Mouse (Mus musculus) common myeloid progenitor, adult 5-6 weeks (primary cell): ENCODE results near the gene Noct. TPM values are rescaled to one million over a fixed set of nuclear protein-coding genes. Genes with fewer than 3 reads are reported as not detected.
A peak's percentile ranks its signal among the peaks of the same experiment; 100 is the strongest.

Experiments
- ATAC-seq: replicated peaks from 2 replicates; pipeline ENCODE4 v1.8.0; 2016; ENCODE audit warnings: low read depth, mild to moderate bottlenecking, moderate TSS enrichment, inconsistent platforms; ENCODE audit not compliant: poor library complexity, severe bottlenecking
- total RNA-seq: library from RNA; stranded (forward); fragments of 200-1000, 187-1606 nt; gene quantifications from 2 replicates; pipeline ENCODE4 v1.2.3, GENCODE M21; 2017

Gene Noct
- total RNA-seq, 1 experiment from 2014 or later = 5.5 TPM

DNA sequence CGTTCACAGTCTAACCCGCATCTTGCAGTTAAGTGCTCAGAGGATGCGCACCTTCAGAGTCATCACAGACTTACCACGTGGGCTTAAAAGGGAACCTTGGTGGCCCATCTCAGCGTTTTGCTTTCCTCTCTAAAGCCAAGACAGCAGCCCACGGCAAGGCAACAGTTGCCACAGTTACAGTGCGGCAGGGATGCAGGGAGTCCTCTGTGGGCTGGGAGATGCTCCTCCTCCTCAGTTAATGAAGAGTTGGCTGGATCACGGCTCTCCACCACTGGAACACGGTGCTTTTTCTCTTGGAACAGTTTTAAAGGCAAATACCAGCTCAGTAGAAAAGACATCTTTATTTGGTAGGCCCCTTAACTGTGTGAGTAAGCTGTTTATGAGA, 4.6 kb downstream of the Noct start:
- no peak for ATAC-seq

DNA sequence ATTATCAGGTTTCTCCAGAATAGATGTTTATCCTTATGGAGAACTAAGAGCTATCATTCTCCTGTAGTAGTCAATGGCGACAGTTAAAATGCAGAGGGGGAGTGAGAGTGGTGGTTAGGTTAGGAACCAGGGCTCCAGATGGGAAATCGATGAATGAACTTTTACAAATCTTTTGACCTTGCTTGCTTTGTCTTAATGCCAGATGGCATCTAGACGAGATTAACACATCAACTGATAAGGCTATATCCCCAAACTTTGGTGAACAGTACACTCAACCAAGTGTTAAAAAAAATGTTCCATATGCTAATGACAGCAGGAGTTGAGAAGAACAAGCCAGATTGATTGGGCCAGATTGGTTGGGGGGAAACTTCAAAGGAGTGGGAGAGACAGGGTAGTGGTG, 5.0 kb downstream of the Noct start:
- ATAC-seq = no peak

DNA sequence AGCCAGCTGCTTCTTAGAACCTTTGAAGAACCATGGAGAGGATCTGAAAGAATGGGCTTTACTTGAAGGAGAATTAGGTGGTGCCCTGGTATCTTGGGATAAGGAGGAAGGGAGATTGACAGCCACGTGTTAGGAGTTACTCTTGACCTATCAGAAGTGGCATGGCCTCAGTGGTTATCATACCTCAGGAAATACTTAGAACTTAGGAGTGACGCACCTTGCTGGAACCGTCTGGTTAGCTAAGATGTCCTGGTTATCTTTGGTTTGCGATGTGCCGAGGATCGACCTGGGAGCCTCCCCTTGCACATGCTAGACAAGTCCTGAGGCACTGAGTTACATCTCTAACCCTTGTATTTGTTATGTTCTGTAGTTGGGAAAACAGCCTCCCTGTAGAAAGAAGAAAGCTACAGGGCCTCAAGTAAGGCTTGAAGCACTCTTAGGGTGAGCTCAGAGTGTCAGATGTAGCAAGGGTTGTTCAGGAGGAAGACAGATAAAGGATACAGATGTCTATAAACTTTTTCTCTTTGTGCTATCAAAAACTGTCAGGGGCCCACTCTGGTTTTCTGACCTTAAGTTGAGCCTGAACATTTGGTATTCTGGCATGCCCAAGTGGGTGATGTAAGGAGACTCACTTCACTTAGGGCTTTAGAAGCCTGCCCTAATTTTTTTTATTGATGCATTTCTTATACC, 6.0 kb downstream of the Noct start:
- ATAC-seq = no peak; the same call in 1 of the 2 replicates

DNA sequence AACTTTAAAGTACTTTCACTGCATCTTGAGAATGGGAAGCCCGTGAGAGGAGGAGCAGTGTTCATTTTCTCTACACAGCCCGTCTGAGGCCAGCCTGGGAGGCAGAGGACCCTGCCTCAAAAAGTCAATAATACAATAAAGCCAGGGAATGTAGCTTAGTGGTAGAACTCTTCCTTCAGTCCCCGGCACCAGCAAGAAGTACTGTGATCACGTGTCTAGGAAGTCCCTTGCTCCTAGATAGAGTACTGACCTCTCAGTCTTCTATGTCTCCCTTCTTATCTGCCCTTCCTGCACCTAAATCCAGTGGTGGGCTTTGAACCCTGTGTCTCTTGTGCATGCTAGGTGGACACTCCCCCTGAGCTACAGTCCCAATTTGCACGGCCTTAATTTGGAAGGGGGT, 6.6 kb downstream of the Noct start:
- ATAC-seq = no peak

DNA sequence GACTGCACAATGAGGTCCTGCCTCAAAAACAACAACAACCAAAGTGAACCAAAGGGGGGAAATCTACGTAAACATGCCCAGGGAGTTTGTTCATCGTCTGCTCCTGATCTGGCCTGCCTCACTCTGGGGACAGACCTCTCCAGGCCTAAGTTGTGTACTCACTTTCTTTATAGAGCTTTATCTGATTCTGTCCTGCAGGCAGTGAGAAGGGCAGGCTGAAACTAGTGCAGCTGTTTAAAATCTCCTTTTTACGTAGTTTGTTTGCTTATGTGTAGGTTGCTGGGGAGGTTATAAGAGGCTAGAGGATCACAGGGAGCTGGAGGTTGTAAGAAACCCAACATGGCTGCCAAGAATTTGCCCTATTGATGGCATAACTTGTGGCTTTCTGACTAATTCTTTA, 7.3 kb downstream of the Noct start:
- no peak for ATAC-seq

DNA sequence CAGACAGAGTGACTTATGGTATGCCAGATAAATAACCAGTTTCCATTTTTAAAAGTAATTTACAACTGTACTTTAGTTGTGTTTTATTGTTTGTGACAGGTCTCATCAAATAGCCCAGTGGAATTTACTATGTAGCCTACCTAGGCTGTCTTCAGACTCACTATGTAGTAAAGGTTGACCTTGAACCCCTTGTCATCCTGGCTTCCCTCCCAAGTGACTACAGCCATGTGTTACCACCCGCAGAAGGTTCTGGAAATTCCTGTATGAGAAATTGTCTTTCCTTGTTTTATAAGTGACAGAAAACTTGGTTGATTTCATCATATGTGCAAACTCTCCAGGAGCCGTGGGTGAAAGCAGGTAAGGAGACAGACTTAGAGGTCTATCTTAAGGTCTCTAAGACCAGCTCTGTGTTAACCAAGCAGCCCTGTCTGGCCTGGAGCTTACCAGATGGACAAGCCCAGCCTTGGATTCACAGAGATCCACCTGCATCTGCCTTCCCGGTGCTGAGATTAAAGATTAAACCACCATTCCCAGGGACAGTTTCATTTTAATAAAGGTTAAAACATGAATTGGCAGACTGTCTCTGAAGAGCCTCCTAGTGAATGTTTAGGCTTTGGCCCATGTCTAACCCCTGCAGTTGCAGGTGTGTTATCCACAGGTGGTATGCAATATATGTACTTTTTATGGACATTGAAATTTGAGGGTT, 8.1 kb downstream of the Noct start:
- no peak for ATAC-seq

DNA sequence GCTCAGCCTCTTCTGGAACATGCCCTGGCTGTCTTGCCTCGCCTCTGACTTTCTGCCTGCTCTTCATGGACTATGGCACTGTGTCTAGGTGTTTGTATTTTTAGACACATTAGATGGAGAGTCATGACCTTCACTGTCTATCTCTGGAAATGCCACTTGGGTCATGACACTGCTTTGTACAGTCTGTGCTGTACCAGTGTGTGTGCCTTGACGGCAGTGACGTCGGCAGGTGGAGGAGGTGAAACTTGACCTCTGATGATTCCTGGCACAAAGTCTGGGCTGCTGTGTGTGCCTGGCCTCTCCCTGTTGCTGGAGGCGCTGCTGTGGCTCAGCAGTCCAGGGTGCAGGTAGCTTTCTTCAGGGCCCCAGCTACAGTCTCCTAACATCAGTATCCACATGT, 9.2 kb downstream of the Noct start:
- no peak for ATAC-seq

DNA sequence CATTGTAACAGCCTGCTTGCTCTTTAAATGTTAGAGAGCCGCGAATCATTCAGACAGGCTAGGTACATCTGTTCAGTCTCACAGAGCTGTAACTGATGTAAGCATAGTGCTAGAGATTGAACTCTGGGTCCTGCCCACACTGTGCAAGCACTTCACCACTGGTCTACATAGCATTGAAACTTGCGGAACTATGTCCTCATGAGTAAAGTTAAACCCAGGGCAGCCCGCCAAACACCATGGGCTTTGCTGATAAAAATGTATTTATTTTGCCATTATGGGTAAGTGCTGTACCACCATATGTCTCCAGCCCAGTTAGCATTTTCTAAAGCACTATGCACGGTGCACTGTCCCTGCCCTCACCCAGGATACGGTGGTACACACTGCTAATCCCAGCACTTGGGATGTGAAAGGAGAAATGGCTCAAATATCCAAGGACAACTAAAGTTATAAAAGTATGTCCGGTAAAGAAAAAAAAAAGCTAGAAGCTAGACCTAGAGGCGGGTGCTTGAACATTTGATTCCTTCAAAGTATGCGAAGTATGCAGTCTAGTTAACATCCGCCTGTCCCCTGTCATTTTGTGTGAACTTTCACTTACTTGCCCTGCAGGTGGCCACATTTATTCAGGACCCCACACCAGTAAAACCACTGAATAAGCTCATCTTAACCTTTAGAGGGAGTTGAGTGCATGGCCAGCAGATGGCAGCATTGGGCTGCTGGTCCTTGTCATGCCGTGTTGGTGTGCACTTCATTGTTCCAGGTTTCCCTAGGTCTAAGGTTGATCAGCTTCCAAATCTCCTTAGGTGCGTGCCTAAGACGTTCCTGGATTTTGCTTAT, 9.9 kb downstream of the Noct start:
- ATAC-seq = peak; percentile 76

DNA sequence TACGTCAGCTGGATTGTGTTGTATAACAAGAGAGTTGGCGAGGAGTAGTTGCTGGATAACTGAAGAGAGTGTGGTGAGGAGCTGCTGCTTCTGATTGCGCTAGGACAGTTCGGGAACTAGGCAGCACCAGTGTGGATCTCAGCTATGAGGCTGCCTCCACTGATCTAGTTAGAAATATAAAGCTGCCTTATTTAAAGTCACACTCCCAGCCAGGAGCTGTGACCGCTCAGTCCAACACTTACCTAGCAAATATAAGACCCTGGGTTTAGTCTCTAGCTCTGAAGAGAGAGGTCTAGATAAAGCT, 10.5 kb downstream of the Noct start:
- ATAC-seq = no peak

DNA sequence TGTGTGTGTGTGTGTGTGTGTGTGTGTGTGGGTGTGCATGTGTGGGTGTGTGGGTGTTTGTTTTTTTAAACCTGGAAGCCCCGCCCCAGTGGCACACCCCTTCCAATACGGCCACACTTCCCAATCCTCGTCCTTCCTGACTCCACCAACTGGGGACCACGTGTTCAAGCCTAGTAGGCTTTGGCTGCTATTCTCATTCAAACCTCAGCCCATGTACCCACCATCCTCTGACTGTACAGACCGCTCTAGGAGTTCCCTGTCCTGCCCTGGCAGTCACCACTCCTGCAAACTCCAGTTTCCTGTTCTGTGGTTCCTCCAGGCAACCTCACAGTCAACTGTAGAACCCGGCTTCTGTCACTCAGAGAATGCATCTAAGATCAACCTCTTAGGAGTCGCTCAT, 14.3 kb downstream of the Noct start:
- ATAC-seq = peak; percentile 86

DNA sequence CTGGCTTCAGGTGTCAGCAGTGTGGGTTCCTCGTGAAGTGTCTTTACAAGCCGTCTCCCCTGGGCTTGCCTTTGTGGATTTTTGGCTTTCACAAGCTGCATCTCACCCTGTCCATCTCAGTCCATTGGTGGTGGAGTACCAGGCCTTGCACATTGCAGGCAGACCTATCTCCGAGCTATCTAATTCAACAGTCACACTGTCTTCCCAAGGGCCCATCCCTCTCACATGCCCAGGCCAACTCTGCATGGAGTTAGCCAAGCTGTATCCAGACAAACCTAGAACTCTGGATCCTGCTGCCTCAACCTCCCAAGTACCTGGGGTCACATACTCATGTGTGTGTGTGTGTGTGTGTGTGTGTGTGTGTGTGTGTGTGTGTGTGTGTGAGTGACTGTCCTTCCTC, 15.3 kb downstream of the Noct start:
- ATAC-seq = no peak

DNA sequence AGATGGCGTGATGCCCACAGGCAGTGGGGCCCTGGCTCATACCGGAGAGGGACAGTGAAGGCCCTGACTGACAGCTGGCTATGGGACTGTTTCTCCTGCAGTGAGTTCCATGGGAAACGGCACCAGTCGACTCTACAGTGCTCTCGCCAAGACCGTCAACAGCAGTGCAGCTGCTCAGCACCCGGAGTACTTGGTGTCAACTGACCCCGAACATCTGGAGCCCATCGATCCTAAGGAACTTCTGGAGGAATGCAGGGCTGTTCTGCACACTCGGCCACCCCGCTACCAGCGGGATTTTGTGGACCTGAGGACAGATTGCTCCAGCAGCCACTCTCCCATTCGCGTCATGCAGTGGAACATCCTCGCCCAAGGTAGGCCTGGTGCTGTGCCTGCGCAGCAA, 23.5 kb downstream of the Noct start:
- ATAC-seq = no peak

DNA sequence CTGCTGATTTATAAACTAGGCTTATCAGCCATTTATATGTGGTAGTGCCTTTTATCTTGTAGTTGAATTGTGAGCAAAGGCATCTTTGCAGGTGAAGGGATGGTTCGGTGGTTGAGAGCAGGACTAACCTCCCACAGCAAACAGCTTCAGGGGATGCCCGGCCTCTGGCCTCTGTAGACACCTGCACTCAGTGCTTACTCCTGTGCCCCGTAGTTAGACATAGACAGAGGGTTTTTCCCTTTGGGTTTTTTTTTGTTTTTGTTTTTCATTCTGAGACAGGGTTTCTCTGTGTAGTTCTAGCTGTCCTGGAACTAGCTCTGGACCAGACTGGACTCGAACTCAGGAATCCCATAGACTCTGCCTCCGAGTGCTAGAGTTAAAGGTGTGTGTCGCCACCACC, 24.4 kb downstream of the Noct start:
- ATAC-seq = no peak

DNA sequence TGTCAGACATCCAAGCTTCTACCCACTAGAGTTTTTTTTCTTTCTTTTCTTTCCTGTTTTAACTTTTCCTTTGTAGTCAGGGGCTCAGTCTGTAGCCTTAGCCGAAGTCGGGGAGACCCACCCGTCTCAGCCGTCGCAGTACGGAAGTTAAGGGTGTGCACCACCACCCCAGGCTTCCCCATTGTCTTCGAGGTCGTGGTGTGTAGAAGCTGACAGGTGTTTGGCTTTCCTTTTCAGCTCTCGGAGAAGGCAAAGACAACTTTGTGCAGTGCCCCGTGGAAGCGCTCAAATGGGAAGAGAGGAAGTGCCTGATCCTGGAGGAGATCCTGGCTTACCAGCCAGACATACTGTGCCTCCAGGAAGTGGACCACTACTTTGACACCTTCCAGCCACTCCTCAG, 25.2 kb downstream of the Noct start:
- ATAC-seq = no peak

DNA sequence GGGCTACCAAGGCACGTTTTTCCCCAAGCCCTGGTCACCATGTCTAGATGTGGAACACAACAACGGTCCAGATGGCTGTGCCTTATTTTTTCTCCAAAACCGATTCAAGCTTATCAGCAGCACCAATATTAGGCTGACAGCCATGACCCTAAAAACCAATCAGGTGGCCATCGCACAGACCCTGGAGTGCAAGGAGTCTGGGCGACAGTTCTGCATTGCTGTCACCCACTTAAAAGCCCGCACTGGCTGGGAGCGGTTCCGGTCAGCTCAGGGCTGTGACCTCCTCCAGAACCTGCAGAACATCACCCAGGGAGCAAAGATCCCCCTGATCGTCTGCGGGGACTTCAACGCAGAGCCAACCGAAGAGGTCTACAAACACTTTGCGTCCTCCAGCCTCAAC, 25.6 kb downstream of the Noct start:
- ATAC-seq = no peak

DNA sequence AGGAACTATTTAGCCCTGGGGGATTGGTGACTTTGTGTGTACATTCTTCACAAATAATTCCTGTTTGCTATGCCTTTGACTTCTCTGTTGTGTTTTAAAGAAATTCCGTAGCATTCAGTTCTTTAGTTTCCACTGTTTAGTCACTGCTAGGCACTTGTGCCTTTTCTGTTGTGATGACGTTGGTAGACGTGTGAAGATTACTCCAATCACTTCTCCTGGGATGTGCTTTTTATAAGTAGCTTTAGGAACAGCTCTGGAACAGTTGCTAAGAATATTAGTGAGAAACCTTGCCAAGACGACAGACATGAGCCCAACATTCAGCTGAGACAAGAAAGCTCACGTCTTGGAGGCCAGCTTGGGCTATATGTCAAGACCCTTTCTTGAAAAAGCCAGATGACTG, 26.8 kb downstream of the Noct start:
- no peak for ATAC-seq

DNA sequence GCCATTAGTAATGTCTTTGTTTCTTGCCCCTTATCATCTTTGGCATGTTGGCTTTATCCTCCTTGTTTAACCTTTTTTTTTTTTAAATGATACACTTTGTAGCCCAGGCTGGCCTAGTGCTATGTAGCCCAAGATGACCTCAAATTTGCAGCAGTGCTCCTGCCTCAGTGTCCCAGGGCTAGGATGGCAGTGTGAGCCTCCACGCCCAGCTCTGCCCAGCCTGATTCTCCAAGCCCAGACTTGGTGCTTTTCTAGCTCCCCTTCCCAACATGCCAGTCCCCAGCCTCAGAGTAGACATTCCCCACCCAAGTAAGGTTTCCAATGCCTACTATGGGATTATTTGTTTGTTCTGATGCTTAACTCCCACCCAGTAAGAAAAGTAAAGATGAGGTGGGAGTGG, 28.0 kb downstream of the Noct start:
- no peak for ATAC-seq

DNA sequence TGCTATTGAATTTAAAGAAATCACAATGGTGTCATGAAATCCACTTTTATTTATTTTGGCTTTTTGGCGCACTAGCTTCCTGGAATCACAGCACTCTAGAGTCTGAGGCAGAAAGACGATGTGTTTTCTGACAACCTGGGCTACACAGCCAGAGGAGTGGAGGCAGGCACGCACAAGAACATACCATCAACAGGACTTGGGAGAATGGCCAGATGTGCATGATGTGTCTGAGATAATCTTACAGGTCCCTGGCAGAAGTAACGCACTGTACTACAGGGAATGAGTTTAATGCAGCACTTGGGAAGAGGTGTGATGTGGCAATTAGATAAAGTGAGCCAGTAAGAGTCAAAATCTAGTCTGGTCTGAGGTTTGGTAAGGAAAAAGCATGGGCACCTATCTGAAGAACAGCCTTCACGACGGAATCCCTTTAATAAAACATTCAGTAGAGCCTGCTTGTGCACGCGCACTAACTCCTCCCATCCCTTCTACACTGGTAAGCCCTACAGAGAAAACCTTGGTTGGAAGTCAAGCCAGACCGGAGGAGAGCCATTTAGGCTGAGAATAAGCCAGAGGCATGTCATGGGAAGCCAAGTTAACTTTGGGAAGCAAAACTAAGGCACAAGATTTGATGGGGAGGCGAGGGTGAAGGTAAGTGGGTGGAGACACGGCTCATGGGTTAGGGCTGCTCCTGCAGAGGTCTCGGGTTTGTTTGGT, 28.6 kb downstream of the Noct start:
- no peak for ATAC-seq

DNA sequence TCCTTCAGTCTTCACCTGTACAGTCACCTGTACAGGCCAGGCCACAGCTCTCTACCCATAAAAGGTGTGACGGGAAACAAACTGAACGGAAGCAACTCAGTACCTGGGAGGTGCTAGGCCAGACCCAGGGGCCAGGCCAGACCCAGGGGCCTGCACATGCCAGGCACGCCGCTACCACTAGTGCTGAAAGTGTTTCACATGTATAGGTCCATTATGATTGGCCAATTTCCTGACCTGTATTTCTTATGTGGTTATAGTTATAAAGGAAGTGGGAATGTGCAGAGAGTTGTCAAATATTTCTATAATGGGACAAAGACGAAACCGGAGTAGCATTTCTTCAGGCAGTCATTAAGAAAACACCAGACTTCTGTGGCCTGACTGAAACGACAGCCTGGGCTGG, 30.5 kb downstream of the Noct start:
- peak; percentile 73 for ATAC-seq

DNA sequence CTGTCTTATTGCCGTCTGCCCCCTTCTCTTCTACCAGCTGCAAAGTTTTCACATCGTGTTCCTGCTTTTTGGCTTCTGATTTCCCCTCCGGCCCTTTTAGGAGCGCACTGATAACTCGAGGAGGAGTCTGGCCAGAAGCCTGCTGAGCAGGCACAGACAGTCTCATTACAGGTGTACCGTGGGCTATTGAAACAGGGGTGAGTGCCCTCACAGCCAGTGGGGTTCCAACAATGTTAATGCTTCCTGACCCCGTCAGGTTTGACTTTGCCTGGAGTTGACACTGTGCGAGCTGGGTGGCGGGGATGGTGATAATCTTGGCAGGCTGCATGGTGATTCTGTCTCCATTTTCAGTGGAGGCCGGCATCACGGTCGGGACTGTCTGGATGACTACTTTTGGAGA, 32.2 kb downstream of the Noct start:
- ATAC-seq = no peak

DNA sequence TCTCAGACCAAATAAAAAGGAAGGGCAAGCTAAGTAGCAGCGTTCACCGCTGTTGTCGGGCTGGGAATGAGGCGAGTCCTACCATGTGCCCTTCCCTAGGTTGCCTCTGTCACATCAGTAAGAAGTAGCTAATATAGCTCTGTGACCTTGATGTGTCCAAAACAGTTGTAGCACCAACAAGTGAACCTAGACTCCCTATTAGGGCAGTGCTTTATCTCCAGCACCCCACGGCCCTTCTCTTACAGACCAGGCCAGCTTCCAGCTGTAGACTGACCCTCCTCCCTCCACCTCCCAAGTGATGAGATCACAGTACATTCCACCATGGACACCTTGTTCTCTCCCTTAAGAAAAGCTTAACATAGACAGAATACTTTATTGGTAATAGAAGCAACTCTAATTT, 33.8 kb downstream of the Noct start:
- ATAC-seq = no peak
